Mouse (Mus musculus): ENCODE measurements around the gene Plekhg2.

The Plekhg2 gene

GRCm38 (mm10) chr7:28382981-28383396, 10.6 kb upstream of the Plekhg2 start:
- DNase-seq (ENCODE audit: low spot score) = peak; percentile 78

- DNase-seq (ENCODE audit: low spot score) = no peak
Measured at GRCm38 (mm10) chr7:28382347-28382951, 10.1 kb upstream of the Plekhg2 start.

- peak; percentile 71 for DNase-seq (ENCODE audit: low spot score)
Measured at GRCm38 (mm10) chr7:28381938-28382337, 9.5 kb upstream of the Plekhg2 start.

- DNase-seq (ENCODE audit: low spot score) = peak; percentile 82
Measured at GRCm38 (mm10) chr7:28381017-28381790, 8.8 kb upstream of the Plekhg2 start.

- DNase-seq (ENCODE audit: low spot score) = no peak
Measured at GRCm38 (mm10) chr7:28380237-28381016, 8.0 kb upstream of the Plekhg2 start, which contains the start of gene Zfp36. Gene Zfp36 (minus strand): TSS chr7:28380253.

GRCm38 (mm10) chr7:28378769-28379651, 6.6 kb upstream of the Plekhg2 start:
- DNase-seq (ENCODE audit: low spot score) = peak; percentile 92

GRCm38 (mm10) chr7:28378066-28378690, 5.8 kb upstream of the Plekhg2 start:
- no peak for DNase-seq (ENCODE audit: low spot score)

GRCm38 (mm10) chr7:28377190-28378065, 5.0 kb upstream of the Plekhg2 start:
- DNase-seq (ENCODE audit: low spot score) = no peak

GRCm38 (mm10) chr7:28376011-28376771, 3.8 kb upstream of the Plekhg2 start:
- DNase-seq (ENCODE audit: low spot score) = no peak

- DNase-seq (ENCODE audit: low spot score) = peak; percentile 86
Measured at GRCm38 (mm10) chr7:28375176-28375921, 3.0 kb upstream of the Plekhg2 start.

- no peak for DNase-seq (ENCODE audit: low spot score)
Measured at GRCm38 (mm10) chr7:28374647-28375046, 2.2 kb upstream of the Plekhg2 start.

- DNase-seq (ENCODE audit: low spot score) = no peak
Measured at GRCm38 (mm10) chr7:28373891-28374495, 1.6 kb upstream of the Plekhg2 start.

GRCm38 (mm10) chr7:28373131-28373581, 757 bp upstream of the Plekhg2 start:
- DNase-seq (ENCODE audit: low spot score) = peak; percentile 86

GRCm38 (mm10) chr7:28371514-28371989, 847 bp downstream of the Plekhg2 start:
- no peak for DNase-seq (ENCODE audit: low spot score)

- no peak for DNase-seq (ENCODE audit: low spot score)
Measured at GRCm38 (mm10) chr7:28370977-28371513, 1.4 kb downstream of the Plekhg2 start.

GRCm38 (mm10) chr7:28370051-28370450, 2.3 kb downstream of the Plekhg2 start:
- DNase-seq (ENCODE audit: low spot score) = no peak

GRCm38 (mm10) chr7:28368276-28368920, 4.0 kb downstream of the Plekhg2 start:
- no peak for DNase-seq (ENCODE audit: low spot score)
